Mouse (Mus musculus): ENCODE measurements at regions not wholly inside any gene's neighbourhood (a gene's known extent, or its start where the extent isn't known, plus 50 kb on each side); places are given as distances from the start of the nearest gene placed in this dataset.

DNA sequence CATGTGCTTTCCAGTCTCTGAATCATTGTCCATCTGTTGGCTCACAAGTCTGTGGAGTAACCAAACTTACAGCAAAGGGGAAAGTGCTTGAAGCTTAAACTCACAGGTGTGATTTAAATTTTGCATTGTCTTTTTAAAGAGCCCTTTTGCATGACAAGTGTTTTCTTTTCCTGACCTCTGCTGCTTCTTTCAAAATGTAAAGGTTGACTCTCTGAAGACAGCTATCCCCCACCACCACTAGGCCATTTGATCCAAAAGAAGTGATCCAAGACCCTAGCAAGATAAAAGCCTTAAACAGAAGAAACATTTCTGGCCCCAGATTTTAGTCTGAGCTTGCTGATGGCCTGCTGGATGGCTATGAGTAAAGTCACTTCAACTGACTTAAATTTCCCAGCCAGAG, 118.6 kb downstream of the Gm12728 start:
- TF ChIP-seq HCFC1 (IDR thresholded peaks at IDR 0.05; ENCODE audit: borderline replicate concordance, insufficient read depth, low read length) (no peak), ZNF384 (IDR thresholded peaks at IDR 0.05; ENCODE audit: low read depth, low read length) (no peak), ZC3H11A (IDR thresholded peaks at IDR 0.05; ENCODE audit: borderline replicate concordance, low read depth, low read length) (no peak)
